Mouse (Mus musculus): ENCODE results near the gene Fam214a.
A peak's percentile ranks its signal among the peaks of the same experiment; 100 is the strongest.

Fam214a gene

GRCm38 (mm10) chr9:74952106-74952505 is 578 bp upstream of the Fam214a start:
- DNase-seq, result no peak

GRCm38 (mm10) chr9:74953265-74953958 is 728 bp downstream of the Fam214a start:
- peak; percentile 79 for DNase-seq

- DNase-seq, result no peak
These were observed 1.2 kb downstream of the Fam214a start for GRCm38 (mm10) chr9:74953959-74954279.

GRCm38 (mm10) chr9:74954387-74954786 is 1.7 kb downstream of the Fam214a start:
- DNase-seq, result no peak

GRCm38 (mm10) chr9:74960630-74961029 is 7.9 kb downstream of the Fam214a start:
- DNase-seq, result no peak

GRCm38 (mm10) chr9:74961073-74961575 is 8.4 kb downstream of the Fam214a start:
- DNase-seq, result no peak

GRCm38 (mm10) chr9:74963953-74964352 is 11.3 kb downstream of the Fam214a start:
- DNase-seq, result no peak

GRCm38 (mm10) chr9:74964866-74965384 is 12.2 kb downstream of the Fam214a start:
- DNase-seq, result no peak

- DNase-seq, result no peak
These were observed 13.5 kb downstream of the Fam214a start for GRCm38 (mm10) chr9:74966200-74966599.

- DNase-seq, result no peak
These were observed 16.2 kb downstream of the Fam214a start for GRCm38 (mm10) chr9:74968647-74969428.

GRCm38 (mm10) chr9:74970591-74970990 is 17.9 kb downstream of the Fam214a start:
- no peak for DNase-seq

- no peak for DNase-seq
These were observed 18.7 kb downstream of the Fam214a start for GRCm38 (mm10) chr9:74971191-74971976.

GRCm38 (mm10) chr9:74972736-74973135 is 20.1 kb downstream of the Fam214a start:
- no peak for DNase-seq

- DNase-seq, result no peak
These were observed 20.5 kb downstream of the Fam214a start for GRCm38 (mm10) chr9:74973154-74973553.

- DNase-seq, result no peak
These were observed 22.1 kb downstream of the Fam214a start for GRCm38 (mm10) chr9:74974758-74975157.

GRCm38 (mm10) chr9:74975416-74975815 is 22.7 kb downstream of the Fam214a start:
- no peak for DNase-seq

GRCm38 (mm10) chr9:74975911-74976563 is 23.4 kb downstream of the Fam214a start:
- peak; percentile 87 for DNase-seq

GRCm38 (mm10) chr9:74977251-74977650 is 24.6 kb downstream of the Fam214a start:
- no peak for DNase-seq

GRCm38 (mm10) chr9:74977962-74978361 is 25.3 kb downstream of the Fam214a start:
- no peak for DNase-seq

GRCm38 (mm10) chr9:74978868-74979267 is 26.2 kb downstream of the Fam214a start:
- DNase-seq, result no peak

- DNase-seq, result no peak
These were observed 26.7 kb downstream of the Fam214a start for GRCm38 (mm10) chr9:74979371-74979770.

GRCm38 (mm10) chr9:74979866-74980265 is 27.2 kb downstream of the Fam214a start:
- no peak for DNase-seq

GRCm38 (mm10) chr9:74981663-74982111 is 29.0 kb downstream of the Fam214a start:
- no peak for DNase-seq
